Mouse (Mus musculus): ENCODE measurements around the gene Il1r1.
A peak's percentile ranks its signal among the peaks of the same experiment; 100 is the strongest.

Gene Il1r1

GRCm38 (mm10) chr1:40324955-40325702, 100.2 kb downstream of the Il1r1 start:
- peak; percentile 16 for DNase-seq

GRCm38 (mm10) chr1:40325711-40326327, 100.9 kb downstream of the Il1r1 start:
- no peak for DNase-seq

GRCm38 (mm10) chr1:40327604-40328003, 102.7 kb downstream of the Il1r1 start:
- DNase-seq: no peak

- DNase-seq: no peak
Measured at GRCm38 (mm10) chr1:40329526-40329925, 104.6 kb downstream of the Il1r1 start.

- no peak for DNase-seq
Measured at GRCm38 (mm10) chr1:40330181-40330580, 105.3 kb downstream of the Il1r1 start.

- DNase-seq: no peak
Measured at GRCm38 (mm10) chr1:40339346-40339745, 114.5 kb downstream of the Il1r1 start.

GRCm38 (mm10) chr1:40340102-40340501, 115.2 kb downstream of the Il1r1 start:
- no peak for DNase-seq

- no peak for DNase-seq
Measured at GRCm38 (mm10) chr1:40352158-40352903, 127.5 kb downstream of the Il1r1 start.

GRCm38 (mm10) chr1:40352904-40353286, 128.0 kb downstream of the Il1r1 start:
- no peak for DNase-seq

- no peak for DNase-seq
Measured at GRCm38 (mm10) chr1:40354665-40355064, 129.8 kb downstream of the Il1r1 start.

- peak; percentile 49 for DNase-seq
Measured at GRCm38 (mm10) chr1:40355431-40355843, 130.6 kb downstream of the Il1r1 start.

GRCm38 (mm10) chr1:40355904-40356521, 131.1 kb downstream of the Il1r1 start:
- peak; percentile 54 for DNase-seq

- no peak for DNase-seq
Measured at GRCm38 (mm10) chr1:40357921-40358320, 133.0 kb downstream of the Il1r1 start.

GRCm38 (mm10) chr1:40358351-40358750, 133.5 kb downstream of the Il1r1 start:
- DNase-seq: no peak

GRCm38 (mm10) chr1:40358771-40359181, 133.9 kb downstream of the Il1r1 start:
- no peak for DNase-seq

- no peak for DNase-seq
Measured at GRCm38 (mm10) chr1:40359731-40360130, 134.9 kb downstream of the Il1r1 start.

- no peak for DNase-seq
Measured at GRCm38 (mm10) chr1:40360969-40361368, 136.1 kb downstream of the Il1r1 start.

GRCm38 (mm10) chr1:40361596-40361995, 136.7 kb downstream of the Il1r1 start:
- no peak for DNase-seq

GRCm38 (mm10) chr1:40362784-40363183, 137.9 kb downstream of the Il1r1 start:
- DNase-seq: no peak

Measured in lung, postnatal 36 days (tissue).